Mouse (Mus musculus) heart, embryonic 12.5 days (tissue): ENCODE data around the gene Lgals9. TPM values are rescaled to one million over a fixed set of nuclear protein-coding genes. Genes with fewer than 3 reads are reported as not detected.
A peak's percentile ranks its signal among the peaks of the same experiment; 100 is the strongest.
"Not testable (repeated sequence)": the region's sequence is repeated elsewhere in the genome, so short reads cannot be mapped to it uniquely, and the experiment has no call there.

Experiments used
- ATAC-seq: fragments of 200-750 bp; cut with Nextera tagmentation; 2 replicates; pipeline ENCODE4 v1.8.0; 2017; ENCODE audit warnings: moderate TSS enrichment, moderate library complexity; ENCODE audit not compliant: insufficient number of reproducible peaks, low FRiP score
- H3K27ac ChIP-seq: fragments of 300-500 bp; sonication (generic); 2 replicates; pipeline ENCODE4 v1.5.1; 2016; ENCODE audit warnings: mild to moderate bottlenecking, moderate library complexity; ENCODE audit not compliant: poor library complexity, severe bottlenecking
- H3K27me3 ChIP-seq: fragments of 300-500 bp; sonication (generic); replicated peaks from 2 replicates; pipeline ENCODE4 v1.6.1; 2016; ENCODE audit warnings: mild to moderate bottlenecking, moderate library complexity
- H3K36me3 ChIP-seq: fragments of 300-500 bp; sonication (generic); 2 replicates; pipeline ENCODE4 v1.6.1; 2016; ENCODE audit warnings: mild to moderate bottlenecking, moderate library complexity
- H3K4me1 ChIP-seq: fragments of 300-500 bp; sonication (generic); replicated peaks from 2 replicates; pipeline ENCODE4 v1.6.1; 2016; ENCODE audit warnings: mild to moderate bottlenecking
- H3K4me2 ChIP-seq: fragments of 300-500 bp; sonication (generic); 2 replicates; pipeline ENCODE4 v1.6.1; 2016; ENCODE audit warnings: mild to moderate bottlenecking, moderate library complexity
- H3K4me3 ChIP-seq: fragments of 300-500 bp; sonication (generic); 2 replicates; pipeline ENCODE4 v1.5.1; 2016; ENCODE audit warnings: mild to moderate bottlenecking
- H3K9ac ChIP-seq: fragments of 300-500 bp; sonication (generic); 2 replicates; pipeline ENCODE4 v1.6.1; 2016; ENCODE audit warnings: mild to moderate bottlenecking, moderate library complexity
- H3K9me3 ChIP-seq: fragments of 300-500 bp; sonication (generic); replicated peaks from 2 replicates; pipeline ENCODE4 v1.6.1; 2016; ENCODE audit warnings: mild to moderate bottlenecking, moderate library complexity
- WGBS: fragments of 180-500 bp; shearing (Covaris S2); methylation state at CpG from one replicate; pipeline ENCODE4 v1.1.7; 2016; 5-methylcytosine and 5-hydroxymethylcytosine counted together
- polyA plus RNA-seq: library from polyadenylated mRNA; unstranded; fragments of >200 nt; fragmentation: Nextera tagmentation; extraction: Ambion mirVana; gene quantifications from 2 replicates; pipeline ENCODE4 v1.2.1, GENCODE M21; 2016

Lgals9 gene
- polyA plus RNA-seq, 1 experiment from 2014 or later, result 53.8 TPM

GRCm38 (mm10) chr11:79007356-79007755 is 22.6 kb upstream of the Lgals9 start:
- H3K9me3 ChIP-seq, ATAC-seq, H3K36me3 ChIP-seq, H3K4me3 ChIP-seq, H3K4me2 ChIP-seq, H3K4me1 ChIP-seq, H3K9ac ChIP-seq, H3K27ac ChIP-seq, H3K27me3 ChIP-seq: not testable (repeated sequence)
- whole genome bisulfite sequencing, result 84% methylated on average over 3 of the region's 3 CpGs

GRCm38 (mm10) chr11:79006417-79006816 is 21.7 kb upstream of the Lgals9 start:
- WGBS, result 65% methylated on average over 5 of the region's 5 CpGs
- peaks cover 12% of the 10 kb centered on the region for H3K4me1 ChIP-seq
- ATAC-seq, result no peak
- H3K9ac ChIP-seq, result no peak overlapping the region
- H3K36me3 ChIP-seq, result no peaks in the 10 kb centered on the region
- no peaks in the 10 kb centered on the region for H3K27me3 ChIP-seq
- H3K4me3 ChIP-seq, result no peak overlapping the region
- H3K4me2 ChIP-seq, result no peak overlapping the region
- H3K9me3 ChIP-seq, result no peaks in the 10 kb centered on the region
- no peak overlapping the region for H3K27ac ChIP-seq

GRCm38 (mm10) chr11:79005578-79006394 is 21.0 kb upstream of the Lgals9 start:
- Histone ChIP-seq H3K27ac (no peak overlapping the region), H3K9ac (no peak overlapping the region), H3K36me3 (no peaks in the 10 kb centered on the region), H3K9me3 (no peaks in the 10 kb centered on the region), H3K4me3 (no peak overlapping the region), H3K27me3 (no peaks in the 10 kb centered on the region), H3K4me1 (peaks cover 12% of the 10 kb centered on the region), H3K4me2 (no peak overlapping the region)
- WGBS, result 74% methylated on average over 14 of the region's 14 CpGs
- ATAC-seq, result no peak

- Histone ChIP-seq H3K9ac (no peak overlapping the region), H3K4me1 (peaks cover 12% of the 10 kb centered on the region), H3K27ac (peak overlapping the region; percentile 75), H3K27me3 (no peaks in the 10 kb centered on the region), H3K4me3 (no peak overlapping the region), H3K9me3 (no peaks in the 10 kb centered on the region), H3K4me2 (no peak overlapping the region), H3K36me3 (no peaks in the 10 kb centered on the region)
- WGBS, result 79% methylated on average over 10 of the region's 10 CpGs
- ATAC-seq, result no peak
Observed at GRCm38 (mm10) chr11:79003769-79004638, 19.3 kb upstream of the Lgals9 start.

- no peak overlapping the region for H3K4me3 ChIP-seq
- peak overlapping the region; percentile 75 for H3K27ac ChIP-seq
Observed at GRCm38 (mm10) chr11:79003053-79003768, 18.5 kb upstream of the Lgals9 start.

GRCm38 (mm10) chr11:79002551-79002951 is 17.8 kb upstream of the Lgals9 start:
- peaks cover 6% of the 10 kb centered on the region for H3K9me3 ChIP-seq
- 42% methylated on average over 5 of the region's 5 CpGs for WGBS
- no peak overlapping the region for H3K4me2 ChIP-seq
- H3K9ac ChIP-seq, result no peak overlapping the region
- no peak overlapping the region for H3K4me3 ChIP-seq
- H3K27me3 ChIP-seq, result no peaks in the 10 kb centered on the region
- peaks cover 12% of the 10 kb centered on the region for H3K4me1 ChIP-seq
- peak overlapping the region; percentile 75 for H3K27ac ChIP-seq
- ATAC-seq, result peak; percentile 54; the same call in 1 of the 2 replicates
- no peaks in the 10 kb centered on the region for H3K36me3 ChIP-seq

More at GRCm38 (mm10) chr11:79003053-79003768, 18.5 kb upstream of the Lgals9 start:
- peaks cover 12% of the 10 kb centered on the region for H3K4me1 ChIP-seq
- H3K36me3 ChIP-seq, result no peaks in the 10 kb centered on the region
- H3K9ac ChIP-seq, result no peak overlapping the region
- 59% methylated on average over 11 of the region's 11 CpGs for WGBS
- H3K4me2 ChIP-seq, result no peak overlapping the region
- ATAC-seq, result peak; percentile 87
- peaks cover 1% of the 10 kb centered on the region for H3K9me3 ChIP-seq
- H3K27me3 ChIP-seq, result no peaks in the 10 kb centered on the region

- ATAC-seq, result no peak
- H3K36me3 ChIP-seq, result no peaks in the 10 kb centered on the region
- H3K4me3 ChIP-seq, result no peak overlapping the region
- peaks cover 6% of the 10 kb centered on the region for H3K9me3 ChIP-seq
- H3K9ac ChIP-seq, result no peak overlapping the region
- H3K4me1 ChIP-seq, result peaks cover 12% of the 10 kb centered on the region
- H3K27me3 ChIP-seq, result no peaks in the 10 kb centered on the region
- WGBS, result 86% methylated on average over 4 of the region's 4 CpGs
- peak overlapping the region; percentile 75 for H3K27ac ChIP-seq
- H3K4me2 ChIP-seq, result no peak overlapping the region
Observed at GRCm38 (mm10) chr11:79001871-79002270, 17.1 kb upstream of the Lgals9 start.

- Histone ChIP-seq H3K4me3 (no peak overlapping the region), H3K4me1 (peaks cover 8% of the 10 kb centered on the region), H3K27ac (no peak overlapping the region), H3K27me3 (no peaks in the 10 kb centered on the region), H3K4me2 (no peak overlapping the region), H3K9me3 (peaks cover 23% of the 10 kb centered on the region), H3K36me3 (no peaks in the 10 kb centered on the region), H3K9ac (no peak overlapping the region)
- 65% methylated on average over 6 of the region's 6 CpGs for WGBS
- no peak for ATAC-seq
Observed at GRCm38 (mm10) chr11:78999118-78999517, 14.4 kb upstream of the Lgals9 start.

- H3K4me3 ChIP-seq, H3K4me2 ChIP-seq, H3K9ac ChIP-seq, H3K36me3 ChIP-seq, ATAC-seq, H3K27ac ChIP-seq, H3K4me1 ChIP-seq, H3K27me3 ChIP-seq: not testable (repeated sequence)
- peaks cover 22% of the 10 kb centered on the region for H3K9me3 ChIP-seq
- WGBS, result 77% methylated on average over 5 of the region's 5 CpGs
Observed at GRCm38 (mm10) chr11:78990875-78991543, 6.3 kb upstream of the Lgals9 start.

- H3K36me3 ChIP-seq, result no peaks in the 10 kb centered on the region
- no peak overlapping the region for H3K4me2 ChIP-seq
- ATAC-seq, result no peak
- 79% methylated on average over 9 of the region's 9 CpGs for WGBS
- no peak overlapping the region for H3K9ac ChIP-seq
- no peaks in the 10 kb centered on the region for H3K27me3 ChIP-seq
- no peak overlapping the region for H3K27ac ChIP-seq
- H3K9me3 ChIP-seq, result peaks cover 13% of the 10 kb centered on the region
- no peaks in the 10 kb centered on the region for H3K4me1 ChIP-seq
- H3K4me3 ChIP-seq, result no peak overlapping the region
Observed at GRCm38 (mm10) chr11:78990096-78990495, 5.3 kb upstream of the Lgals9 start.
